Comparison of ENCODE assay signal across 8 mouse cellular contexts in genomic region chr9:106226151-106226682, GRCm38 (mm10). TPM values are rescaled to one million over a fixed set of nuclear protein-coding genes. Genes with fewer than 3 reads are reported as not detected.
DNase-seq lines count a peak whose midpoint lies in the region; ATAC-seq and TF ChIP-seq lines count a peak whose summit lies in the region.

No protein-coding gene starts in this region.

- peak; percentile 78 for ATAC-seq in forebrain, embryonic 13.5 days
- ATAC-seq in hindbrain, embryonic 16.5 days = peak; percentile 85
- peak; percentile 89 for ATAC-seq in lung, embryonic 14.5 days (ENCODE audit: insufficient read depth)

- DNase-seq in cerebellum, adult 9-11 months = peak; percentile 35
- no peak for DNase-seq in cerebellum, adult 9-10 months
- peak; percentile 26 for DNase-seq in Muller cell, postnatal 12 days (ENCODE audit: inconsistent ontology term)
- DNase-seq in lung, embryonic 14.5 days = peak; percentile 78
- peak; percentile 77 for DNase-seq in retina, postnatal 1 day
- DNase-seq in urinary bladder, adult 2 months (ENCODE audit: low spot score) = no peak

- peak overlapping the region; percentile 57 for H3K9ac ChIP-seq in forebrain, embryonic 13.5 days
- peak overlapping the region; percentile 66 for H3K9ac ChIP-seq in hindbrain, embryonic 16.5 days (ENCODE audit: low read depth, low read length)
- H3K9ac ChIP-seq in lung, embryonic 14.5 days = peak overlapping the region; percentile 44

- peak; percentile 64 for TF ChIP-seq CTCF in lung, embryonic 14.5 days (IDR thresholded peaks at IDR 0.05; ENCODE audit: low read depth)

- no peak overlapping the region for H3K27ac ChIP-seq in forebrain, embryonic 13.5 days
- H3K27ac ChIP-seq in hindbrain, embryonic 16.5 days (ENCODE audit: low read depth, low read length) = peak overlapping the region; percentile 20; the same call in 1 of the 2 replicates
- peak overlapping the region; percentile 2; the same call in 1 of the 2 replicates for H3K27ac ChIP-seq in lung, embryonic 14.5 days (ENCODE audit: low read depth)

- H3K4me2 ChIP-seq in forebrain, embryonic 13.5 days = peak overlapping the region; percentile 77
- peak overlapping the region; percentile 66 for H3K4me2 ChIP-seq in hindbrain, embryonic 16.5 days (ENCODE audit: low read length)
- H3K4me2 ChIP-seq in lung, embryonic 14.5 days = peak overlapping the region; percentile 68

- H3K9me3 ChIP-seq in forebrain, embryonic 13.5 days (replicated peaks) = no peaks in the 10 kb centered on the region
- no peaks in the 10 kb centered on the region for H3K9me3 ChIP-seq in hindbrain, embryonic 16.5 days (ENCODE audit: control insufficient read depth, low read length)
- no peaks in the 10 kb centered on the region for H3K9me3 ChIP-seq in lung, embryonic 14.5 days (ENCODE audit: low read depth, low read length)

- H3K27me3 ChIP-seq in forebrain, embryonic 13.5 days = peaks cover 16% of the 10 kb centered on the region
- peaks cover 3% of the 10 kb centered on the region for H3K27me3 ChIP-seq in hindbrain, embryonic 16.5 days (replicated peaks; ENCODE audit: control insufficient read depth, insufficient read depth, low read length)
- peaks cover 10% of the 10 kb centered on the region; the same call in 1 of the 2 replicates for H3K27me3 ChIP-seq in lung, embryonic 14.5 days (ENCODE audit: insufficient read depth, low read length)

- peak overlapping the region; percentile 38 for H3K4me3 ChIP-seq in forebrain, embryonic 13.5 days
- peak overlapping the region; percentile 41 for H3K4me3 ChIP-seq in hindbrain, embryonic 16.5 days (ENCODE audit: low read length)
- peak overlapping the region; percentile 36 for H3K4me3 ChIP-seq in lung, embryonic 14.5 days (ENCODE audit: low read depth, low read length)

- H3K4me1 ChIP-seq in forebrain, embryonic 13.5 days = peaks cover 9% of the 10 kb centered on the region
- H3K4me1 ChIP-seq in hindbrain, embryonic 16.5 days (ENCODE audit: control insufficient read depth, insufficient read depth, low read depth, low read length) = peaks cover 7% of the 10 kb centered on the region
- peaks cover 6% of the 10 kb centered on the region for H3K4me1 ChIP-seq in lung, embryonic 14.5 days (ENCODE audit: insufficient read depth)

- WGBS in forebrain, embryonic 13.5 days = 5% methylated on average over 34 of the region's 34 CpGs
- WGBS in hindbrain, embryonic 16.5 days = 4% methylated on average over 34 of the region's 34 CpGs
- WGBS in lung, embryonic 14.5 days = 5% methylated on average over 34 of the region's 34 CpGs

- no peaks in the 10 kb centered on the region for H3K36me3 ChIP-seq in forebrain, embryonic 13.5 days (ENCODE audit: poor library complexity, severe bottlenecking)
- no peaks in the 10 kb centered on the region for H3K36me3 ChIP-seq in hindbrain, embryonic 16.5 days (ENCODE audit: control insufficient read depth, insufficient read depth, low read length)
- no peaks in the 10 kb centered on the region for H3K36me3 ChIP-seq in lung, embryonic 14.5 days (ENCODE audit: insufficient read depth)

RNA-seq across cellular contexts. Expression of gene Tlr9, which starts 3.8 kb away (rescaled TPM):
- polyA plus RNA-seq in forebrain, embryonic 13.5 days (2015; fragmentation: Nextera tagmentation; extraction: Ambion mirVana) = not detected in 2 replicates
- polyA plus RNA-seq in hindbrain, embryonic 16.5 days (2015; fragmentation: Nextera tagmentation; extraction: Ambion mirVana) = 0.04 and 0.09 TPM in 2 replicates
- polyA plus RNA-seq in lung, embryonic 14.5 days (2014; fragmentation: Nextera tagmentation; extraction: Ambion mirVana) = 0.08 and 0.09 TPM in 2 replicates
- polyA plus RNA-seq in urinary bladder, adult 2 months (2012; rRNA removed) = 1.8 and 2.5 TPM in 2 replicates

RNA-seq across cellular contexts. Expression of gene Alas1, which starts 22.2 kb away (rescaled TPM):
- polyA plus RNA-seq in forebrain, embryonic 13.5 days (2015; fragmentation: Nextera tagmentation; extraction: Ambion mirVana) = 86.8 and 87.7 TPM in 2 replicates
- polyA plus RNA-seq in hindbrain, embryonic 16.5 days (2015; fragmentation: Nextera tagmentation; extraction: Ambion mirVana) = 105 and 112 TPM in 2 replicates
- 104 and 110 TPM in 2 replicates for polyA plus RNA-seq in lung, embryonic 14.5 days (2014; fragmentation: Nextera tagmentation; extraction: Ambion mirVana)
- polyA plus RNA-seq in urinary bladder, adult 2 months (2012; rRNA removed) = 93.3 and 105 TPM in 2 replicates

RNA-seq across cellular contexts. Expression of gene Twf2, which starts 23.3 kb away (rescaled TPM):
- 48.0 and 51.7 TPM in 2 replicates for polyA plus RNA-seq in forebrain, embryonic 13.5 days (2015; fragmentation: Nextera tagmentation; extraction: Ambion mirVana)
- 49.9 and 50.3 TPM in 2 replicates for polyA plus RNA-seq in hindbrain, embryonic 16.5 days (2015; fragmentation: Nextera tagmentation; extraction: Ambion mirVana)
- polyA plus RNA-seq in lung, embryonic 14.5 days (2014; fragmentation: Nextera tagmentation; extraction: Ambion mirVana) = 77.0 and 78.1 TPM in 2 replicates
- 33.1 and 35.7 TPM in 2 replicates for polyA plus RNA-seq in urinary bladder, adult 2 months (2012; rRNA removed)

RNA-seq across cellular contexts. Expression of gene Ppm1m, which starts 26.7 kb away (rescaled TPM):
- 19.5 and 20.1 TPM in 2 replicates for polyA plus RNA-seq in forebrain, embryonic 13.5 days (2015; fragmentation: Nextera tagmentation; extraction: Ambion mirVana)
- polyA plus RNA-seq in hindbrain, embryonic 16.5 days (2015; fragmentation: Nextera tagmentation; extraction: Ambion mirVana) = 20.9 TPM in 2 replicates
- polyA plus RNA-seq in lung, embryonic 14.5 days (2014; fragmentation: Nextera tagmentation; extraction: Ambion mirVana) = 49.2 and 55.0 TPM in 2 replicates
- polyA plus RNA-seq in urinary bladder, adult 2 months (2012; rRNA removed) = 40.2 and 47.0 TPM in 2 replicates

RNA-seq across cellular contexts. Expression of gene Poc1a, which starts 54.6 kb away (rescaled TPM):
- 17.7 and 21.6 TPM in 2 replicates for polyA plus RNA-seq in forebrain, embryonic 13.5 days (2015; fragmentation: Nextera tagmentation; extraction: Ambion mirVana)
- polyA plus RNA-seq in hindbrain, embryonic 16.5 days (2015; fragmentation: Nextera tagmentation; extraction: Ambion mirVana) = 8.9 and 9.7 TPM in 2 replicates
- 27.1 and 29.5 TPM in 2 replicates for polyA plus RNA-seq in lung, embryonic 14.5 days (2014; fragmentation: Nextera tagmentation; extraction: Ambion mirVana)
- polyA plus RNA-seq in urinary bladder, adult 2 months (2012; rRNA removed) = 3.9 and 4.5 TPM in 2 replicates

Comparison
In these comparisons a context has a peak if more than half of its experiments do, and no peak if none do; other contexts are left out.
1. DNase-seq: peak in cerebellum, adult 9-11 months (single experiment), Muller cell, postnatal 12 days (single experiment), lung, embryonic 14.5 days (single experiment) and retina, postnatal 1 day (single experiment); none in cerebellum, adult 9-10 months (single experiment) and urinary bladder, adult 2 months (single experiment).
2. Peak in every context shown above with its lines, with median percentiles within 50 percentile points of each other: ATAC-seq, H3K4me2 ChIP-seq, H3K4me3 ChIP-seq and H3K9ac ChIP-seq.